Comparison of ENCODE assay signal across 13 mouse cellular contexts in the genomic region with DNA sequence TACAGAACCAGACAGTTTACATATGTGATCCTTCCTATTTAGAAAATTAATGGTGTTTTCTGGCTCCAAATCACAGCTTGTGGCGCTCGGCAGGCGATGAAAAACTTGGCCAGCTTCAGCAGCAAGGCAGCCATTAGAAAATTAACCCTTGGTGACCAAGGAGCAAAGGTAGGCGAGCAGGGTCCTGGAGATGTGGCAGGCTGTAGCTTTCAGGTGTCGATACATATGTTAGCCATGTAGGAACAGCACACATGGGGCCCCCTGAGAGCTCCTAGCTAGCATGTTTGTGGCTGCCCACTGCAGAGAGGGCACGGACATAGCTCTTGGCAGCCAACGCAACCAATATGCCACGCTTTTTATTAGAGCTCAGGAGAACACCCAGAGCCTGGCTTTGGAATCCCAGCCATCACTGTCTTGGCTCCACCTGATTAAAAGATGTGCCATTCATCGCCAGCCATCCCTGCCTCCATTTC.
DNase-seq lines count a peak whose midpoint lies in the region; ATAC-seq and TF ChIP-seq lines count a peak whose summit lies in the region.
"Had no signal": no experiment of that assay in that cellular context is flagged by ENCODE, and none has a peak within 500 bp of the region (broad histone marks: within the 10 kb centered on the region; RNA-seq: fewer than 3 reads in every experiment).

No protein-coding gene starts in this region.

- H3K4me3 ChIP-seq in forebrain, embryonic 13.5 days = no peak overlapping the region
- no peak overlapping the region for H3K4me3 ChIP-seq in forebrain, embryonic 11.5 days (ENCODE audit: low read depth, low read length)
- H3K4me3 ChIP-seq in limb, embryonic 14.5 days (replicated peaks; ENCODE audit: low read length) = peak overlapping the region; percentile 7; the same call in 1 of the 2 replicates
- H3K4me3 ChIP-seq in heart, embryonic 10.5 days = no peak overlapping the region
- H3K4me3 ChIP-seq: megakaryocyte, embryonic 14.5 days had no signal

- no peak for TF ChIP-seq POLR2A in brain, embryonic 14.5 days (IDR thresholded peaks at IDR 0.05; ENCODE audit: borderline replicate concordance, extremely low read depth, insufficient read depth, insufficient read length, poor library complexity, severe bottlenecking)
- TF ChIP-seq POLR2A in limb, embryonic 14.5 days (IDR thresholded peaks at IDR 0.05; ENCODE audit: borderline replicate concordance, extremely low read depth, insufficient read depth, insufficient read length) = no peak

- H3K9ac ChIP-seq in forebrain, embryonic 13.5 days = no peak overlapping the region
- no peak overlapping the region for H3K9ac ChIP-seq in forebrain, embryonic 11.5 days (ENCODE audit: low read length)
- no peak overlapping the region; the same call in 1 of the 2 replicates for H3K9ac ChIP-seq in limb, embryonic 14.5 days (ENCODE audit: low read depth, low read length, severe bottlenecking)

- no peaks in the 10 kb centered on the region for H3K36me3 ChIP-seq in forebrain, embryonic 13.5 days (ENCODE audit: poor library complexity, severe bottlenecking)
- no peaks in the 10 kb centered on the region for H3K36me3 ChIP-seq in forebrain, embryonic 11.5 days (ENCODE audit: control insufficient read depth, insufficient read depth, low read length)
- H3K36me3 ChIP-seq in limb, embryonic 14.5 days (ENCODE audit: control insufficient read depth, insufficient read depth, low read length) = no peaks in the 10 kb centered on the region
- H3K36me3 ChIP-seq in heart, embryonic 10.5 days = no peaks in the 10 kb centered on the region
- H3K36me3 ChIP-seq: G1E had no signal

- no peak for DNase-seq in forebrain, embryonic 11.5 days (ENCODE audit: low spot score)
- DNase-seq in brain, embryonic 14.5 days (ENCODE audit: low read depth) = peak; percentile 80
- DNase-seq in cerebellum, postnatal 25 days = peak; percentile 88 to 90
- DNase-seq in limb, embryonic 14.5 days (ENCODE audit: low spot score) = no peak
- DNase-seq in ovary, adult 18-20 months (ENCODE audit: low spot score) = no peak
- no peak for DNase-seq in heart, embryonic 10.5 days (ENCODE audit: low spot score)
- DNase-seq in lung, adult 18-20 months = no peak
- DNase-seq: gastrocnemius, postnatal 25 days; kidney, adult 11 months; spleen, adult 18-20 months had no signal

- H3K4me2 ChIP-seq in forebrain, embryonic 13.5 days = peak overlapping the region; percentile 14; the same call in 1 of the 2 replicates
- no peak overlapping the region for H3K4me2 ChIP-seq in forebrain, embryonic 11.5 days (ENCODE audit: low read depth, low read length, severe bottlenecking)
- H3K4me2 ChIP-seq in limb, embryonic 14.5 days (replicated peaks; ENCODE audit: low read depth, low read length, severe bottlenecking) = peak overlapping the region; percentile 27

- no peaks in the 10 kb centered on the region for H3K9me3 ChIP-seq in forebrain, embryonic 13.5 days (replicated peaks)
- no peaks in the 10 kb centered on the region for H3K9me3 ChIP-seq in forebrain, embryonic 11.5 days (ENCODE audit: control insufficient read depth, low read length)
- no peaks in the 10 kb centered on the region for H3K9me3 ChIP-seq in limb, embryonic 14.5 days (ENCODE audit: control insufficient read depth, low read length)
- H3K9me3 ChIP-seq in heart, embryonic 10.5 days = no peaks in the 10 kb centered on the region
- H3K9me3 ChIP-seq: G1E; megakaryocyte, embryonic 14.5 days had no signal

- 47% methylated on average over 9 of the region's 9 CpGs for WGBS in forebrain, embryonic 13.5 days
- WGBS in forebrain, embryonic 11.5 days = 77% methylated on average over 9 of the region's 9 CpGs
- 26% methylated on average over 9 of the region's 9 CpGs for WGBS in limb, embryonic 14.5 days
- WGBS in heart, embryonic 10.5 days = 82% methylated on average over 9 of the region's 9 CpGs

- no peak for TF ChIP-seq CTCF in brain, embryonic 14.5 days (IDR thresholded peaks at IDR 0.05; ENCODE audit: borderline replicate concordance, extremely low read depth, insufficient read depth, insufficient read length)

- H3K4me1 ChIP-seq in forebrain, embryonic 13.5 days = peaks cover 32% of the 10 kb centered on the region
- H3K4me1 ChIP-seq in forebrain, embryonic 11.5 days (replicated peaks; ENCODE audit: control insufficient read depth, insufficient read depth, low read length) = no peaks in the 10 kb centered on the region
- H3K4me1 ChIP-seq in limb, embryonic 14.5 days (ENCODE audit: control insufficient read depth, insufficient read depth, low read length) = peaks cover 25% of the 10 kb centered on the region
- 0 out of 2 replicates have a peak, but pooled peaks cover 2% of the 10 kb centered on the region for H3K4me1 ChIP-seq in heart, embryonic 10.5 days
- H3K4me1 ChIP-seq: megakaryocyte, embryonic 14.5 days had no signal

- no peaks in the 10 kb centered on the region for H3K27me3 ChIP-seq in forebrain, embryonic 13.5 days
- H3K27me3 ChIP-seq in forebrain, embryonic 11.5 days (ENCODE audit: control insufficient read depth, insufficient read depth, low read length) = no peaks in the 10 kb centered on the region
- no peaks in the 10 kb centered on the region for H3K27me3 ChIP-seq in limb, embryonic 14.5 days (ENCODE audit: control insufficient read depth, insufficient read depth, low read length)
- H3K27me3 ChIP-seq in heart, embryonic 10.5 days (ENCODE audit: insufficient read depth, poor library complexity, severe bottlenecking) = no peaks in the 10 kb centered on the region
- H3K27me3 ChIP-seq: megakaryocyte, embryonic 14.5 days had no signal

- ATAC-seq in forebrain, embryonic 13.5 days = peak; percentile 73
- no peak for ATAC-seq in forebrain, embryonic 11.5 days (replicated peaks; ENCODE audit: low FRiP score)
- ATAC-seq in limb, embryonic 14.5 days (ENCODE audit: low FRiP score, low read depth) = 0 out of 2 replicates have a peak, but pooled peaks have one; percentile 30

- H3K27ac ChIP-seq in forebrain, embryonic 13.5 days = 0 out of 2 replicates have a peak overlapping the region, but pooled peaks have one; percentile 35
- no peak overlapping the region for H3K27ac ChIP-seq in forebrain, embryonic 11.5 days (ENCODE audit: low read depth, low read length)
- H3K27ac ChIP-seq in limb, embryonic 14.5 days (replicated peaks; ENCODE audit: low read depth, low read length) = peak overlapping the region; percentile 9
- H3K27ac ChIP-seq in heart, embryonic 10.5 days = no peak overlapping the region

Comparison
In these comparisons a context has a peak if more than half of its experiments do, and no peak if none do; other contexts are left out.
1. H3K27ac ChIP-seq: peak in forebrain, embryonic 13.5 days (single experiment) and limb, embryonic 14.5 days (single experiment); none in forebrain, embryonic 11.5 days (single experiment) and heart, embryonic 10.5 days (single experiment).
2. DNase-seq: peak in brain, embryonic 14.5 days (single experiment) and cerebellum, postnatal 25 days (2 of 2); none in forebrain, embryonic 11.5 days (single experiment), limb, embryonic 14.5 days (single experiment), ovary, adult 18-20 months (single experiment), heart, embryonic 10.5 days (single experiment) and lung, adult 18-20 months (0 of 2).